Mouse (Mus musculus): ENCODE data around the gene Snx8. TPM values are rescaled to one million over a fixed set of nuclear protein-coding genes. Genes with fewer than 3 reads are reported as not detected.

Snx8 gene
- total and polyA plus RNA-seq, 3 experiments = 19.7 to 30.7 TPM; not detected in 1

Other genes with a start within 250 kb of the Snx8 start
- 37.4 and 40.5 TPM in 2 replicates for gene Mad1l1, start 67.7 kb downstream of the Snx8 start, total RNA-seq (2012; rRNA removed)
- gene Mad1l1, start 67.7 kb downstream of the Snx8 start, polyA plus RNA-seq (2012; ENCODE audit: insufficient read depth in 1 of 2, insufficient read length in 2 of 2, low read depth in 1 of 2, low replicate concordance in 2 of 2, missing spikeins in 1 of 2) = 10 to 100 TPM in 1 of 2 experiments, not detected in 1; 65.2 TPM
- 64.1 and 69.6 TPM in 2 replicates for gene Nudt1, start 67.6 kb downstream of the Snx8 start, total RNA-seq (2012; rRNA removed)
- 10 to 100 TPM in 1 of 2 experiments, not detected in 1; 77.2 TPM for gene Nudt1, start 67.6 kb downstream of the Snx8 start, polyA plus RNA-seq (2012; ENCODE audit: insufficient read depth in 1 of 2, insufficient read length in 2 of 2, low read depth in 1 of 2, low replicate concordance in 2 of 2, missing spikeins in 1 of 2)
- 12.1 and 14.1 TPM in 2 replicates for gene Mrm2, start 57.4 kb downstream of the Snx8 start, total RNA-seq (2012; rRNA removed)
- gene Mrm2, start 57.4 kb downstream of the Snx8 start, polyA plus RNA-seq (2012; ENCODE audit: insufficient read depth in 1 of 2, insufficient read length in 2 of 2, low read depth in 1 of 2, low replicate concordance in 2 of 2, missing spikeins in 1 of 2) = 10 to 100 TPM in 1 of 2 experiments, not detected in 1; 15.3 TPM
- gene Eif3b, start 30.1 kb upstream of the Snx8 start, total RNA-seq (2012; rRNA removed) = 303 and 340 TPM in 2 replicates
- 100 to 1,000 TPM; 376 to 580 TPM for gene Eif3b, start 30.1 kb upstream of the Snx8 start, polyA plus RNA-seq (2012; ENCODE audit: insufficient read depth in 1 of 2, insufficient read length in 2 of 2, low read depth in 1 of 2, low replicate concordance in 2 of 2, missing spikeins in 1 of 2)
- gene Gm4869, start 56.4 kb upstream of the Snx8 start, total RNA-seq (2012; rRNA removed) = 0.07 TPM in 1 of 2 replicates, not detected in the other
- under 1 TPM in 1 of 2 experiments, not detected in 1; 0.08 TPM for gene Gm4869, start 56.4 kb upstream of the Snx8 start, polyA plus RNA-seq (2012; ENCODE audit: insufficient read depth in 1 of 2, insufficient read length in 2 of 2, low read depth in 1 of 2, low replicate concordance in 2 of 2, missing spikeins in 1 of 2)
- 2.7 and 4.1 TPM in 2 replicates for gene Chst12, start 116.3 kb upstream of the Snx8 start, total RNA-seq (2012; rRNA removed)
- 1 to 10 TPM in 1 of 2 experiments, not detected in 1; 8.6 TPM for gene Chst12, start 116.3 kb upstream of the Snx8 start, polyA plus RNA-seq (2012; ENCODE audit: insufficient read depth in 1 of 2, insufficient read length in 2 of 2, low read depth in 1 of 2, low replicate concordance in 2 of 2, missing spikeins in 1 of 2)
- not detected in 2 replicates for gene Grifin, start 175.8 kb upstream of the Snx8 start, total RNA-seq (2012; rRNA removed)
- under 1 TPM in 1 of 2 experiments, not detected in 1; 0.32 TPM for gene Grifin, start 175.8 kb upstream of the Snx8 start, polyA plus RNA-seq (2012; ENCODE audit: insufficient read depth in 1 of 2, insufficient read length in 2 of 2, low read depth in 1 of 2, low replicate concordance in 2 of 2, missing spikeins in 1 of 2)
- gene Lfng, start 218.1 kb upstream of the Snx8 start, total RNA-seq (2012; rRNA removed) = 8.6 and 14.1 TPM in 2 replicates
- 10 to 100 TPM in 1 of 2 experiments, not detected in 1; 11.2 TPM for gene Lfng, start 218.1 kb upstream of the Snx8 start, polyA plus RNA-seq (2012; ENCODE audit: insufficient read depth in 1 of 2, insufficient read length in 2 of 2, low read depth in 1 of 2, low replicate concordance in 2 of 2, missing spikeins in 1 of 2)